ENCODE assay signal across 14 mouse cellular contexts in genomic region chr19:24528910-24529561, GRCm38 (mm10). TPM values are rescaled to one million over a fixed set of nuclear protein-coding genes. Genes with fewer than 3 reads are reported as not detected.
DNase-seq lines count a peak whose midpoint lies in the region; ATAC-seq and TF ChIP-seq lines count a peak whose summit lies in the region.
"Had no signal": no experiment of that assay in that cellular context is flagged by ENCODE, and none has a peak within 500 bp of the region (broad histone marks: within the 10 kb centered on the region; RNA-seq: fewer than 3 reads in every experiment).

No protein-coding gene starts in this region.

- no peaks in the 10 kb centered on the region for H3K27me3 ChIP-seq in liver, embryonic 16.5 days (ENCODE audit: control insufficient read depth, insufficient read depth, low read depth, low read length)
- no peaks in the 10 kb centered on the region for H3K27me3 ChIP-seq in hindbrain, embryonic 14.5 days (ENCODE audit: control insufficient read depth, insufficient read depth, low read length)
- H3K27me3 ChIP-seq: forebrain, embryonic 12.5 days had no signal

- H3K36me3 ChIP-seq in liver, embryonic 16.5 days (ENCODE audit: control insufficient read depth, insufficient read depth): no peaks in the 10 kb centered on the region
- H3K36me3 ChIP-seq in hindbrain, embryonic 14.5 days (replicated peaks; ENCODE audit: control insufficient read depth, insufficient read depth): no peaks in the 10 kb centered on the region
- H3K36me3 ChIP-seq: forebrain, embryonic 12.5 days had no signal

- ATAC-seq in granulocyte monocyte progenitor cell, adult 5-6 weeks (replicated peaks; ENCODE audit: poor library complexity, severe bottlenecking): peak; percentile 61
- ATAC-seq in liver, embryonic 16.5 days (ENCODE audit: low read depth): peak; percentile 22
- no peak for ATAC-seq in hindbrain, embryonic 14.5 days (ENCODE audit: low FRiP score)
- ATAC-seq: Patski had no signal

- no peak for TF ChIP-seq POLR2A in lung, adult 2 months (IDR thresholded peaks at IDR 0.05; ENCODE audit: borderline replicate concordance, extremely low read depth, low read depth, low read length)

- 50% methylated on average over 4 of the region's 4 CpGs for WGBS in liver, embryonic 16.5 days (ENCODE audit: insufficient replicate concordance)
- 57% methylated on average over 4 of the region's 4 CpGs for WGBS in lung, adult 2 months
- 93% methylated on average over 4 of the region's 4 CpGs for WGBS in hindbrain, embryonic 14.5 days

- DNase-seq in kidney, adult 9 months: peak; percentile 19
- DNase-seq in kidney, postnatal 14 days: no peak
- DNase-seq in yolk sac, embryonic 10.5 days (ENCODE audit: low spot score): peak; percentile 63
- DNase-seq in urinary bladder, adult 18-20 months (ENCODE audit: low spot score in 2 of 2): no peak
- no peak for DNase-seq in lung, adult 2 months
- no peak for DNase-seq in hindbrain, embryonic 14.5 days (ENCODE audit: low spot score)
- DNase-seq: adrenal gland, postnatal 36 days; cerebellum, adult 18-20 months; left cerebral cortex, postnatal 4 days; lung, postnatal 10 days had no signal

- H3K4me2 ChIP-seq in liver, embryonic 16.5 days (ENCODE audit: low read depth, low read length): no peak overlapping the region
- no peak overlapping the region for H3K4me2 ChIP-seq in hindbrain, embryonic 14.5 days (replicated peaks)
- H3K4me2 ChIP-seq: forebrain, embryonic 12.5 days had no signal

- no peak overlapping the region for H3K4me3 ChIP-seq in liver, embryonic 16.5 days (ENCODE audit: low read depth, low read length)
- no peak overlapping the region for H3K4me3 ChIP-seq in lung, adult 2 months (replicated peaks; ENCODE audit: extremely low read depth, low read depth, low read length)
- no peak overlapping the region for H3K4me3 ChIP-seq in hindbrain, embryonic 14.5 days (replicated peaks; ENCODE audit: low read length)
- H3K4me3 ChIP-seq: forebrain, embryonic 12.5 days had no signal

- H3K4me1 ChIP-seq in liver, embryonic 16.5 days (ENCODE audit: control insufficient read depth, low read depth, low read length): peaks cover 39% of the 10 kb centered on the region
- H3K4me1 ChIP-seq in lung, adult 2 months (ENCODE audit: control insufficient read depth, insufficient read depth, low read length): peaks cover 7% of the 10 kb centered on the region
- H3K4me1 ChIP-seq in hindbrain, embryonic 14.5 days (replicated peaks; ENCODE audit: control insufficient read depth, insufficient read depth, low read length): no peaks in the 10 kb centered on the region
- H3K4me1 ChIP-seq: forebrain, embryonic 12.5 days had no signal

- no peak overlapping the region for H3K9ac ChIP-seq in liver, embryonic 16.5 days (ENCODE audit: low read depth, low read length)
- H3K9ac ChIP-seq in hindbrain, embryonic 14.5 days: no peak overlapping the region
- H3K9ac ChIP-seq: forebrain, embryonic 12.5 days had no signal

- H3K27ac ChIP-seq in liver, embryonic 16.5 days (ENCODE audit: low read length): peak overlapping the region; percentile 74
- H3K27ac ChIP-seq in hindbrain, embryonic 14.5 days: no peak overlapping the region
- H3K27ac ChIP-seq: forebrain, embryonic 12.5 days had no signal

- H3K9me3 ChIP-seq in liver, embryonic 16.5 days (replicated peaks; ENCODE audit: control insufficient read depth, low read length): no peaks in the 10 kb centered on the region
- H3K9me3 ChIP-seq in hindbrain, embryonic 14.5 days (ENCODE audit: control insufficient read depth, low read length): no peaks in the 10 kb centered on the region
- H3K9me3 ChIP-seq: forebrain, embryonic 12.5 days had no signal

- TF ChIP-seq CTCF in lung, adult 2 months (IDR thresholded peaks at IDR 0.05; ENCODE audit: insufficient read depth, low read length): no peak

RNA-seq across cellular contexts. Expression of gene Pip5k1b, which starts 26.6 kb away (rescaled TPM):
- total RNA-seq in granulocyte monocyte progenitor cell, adult 5-6 weeks (2014; fragmentation: Nextera tagmentation): 14.2 and 19.9 TPM in 2 replicates
- total RNA-seq in granulocyte monocyte progenitor cell, adult 5-6 weeks (2017): 7.5 and 9.7 TPM in 2 replicates
- 8.3 and 8.7 TPM in 2 replicates for polyA plus RNA-seq in liver, embryonic 16.5 days (2015; fragmentation: Nextera tagmentation; extraction: Ambion mirVana)
- 7.3 and 8.7 TPM in 2 replicates for polyA plus RNA-seq in lung, adult 2 months (2012; rRNA removed)
- 3.1 and 3.9 TPM in 2 replicates for polyA plus RNA-seq in hindbrain, embryonic 14.5 days (2014; fragmentation: Nextera tagmentation; extraction: Ambion mirVana)

RNA-seq across cellular contexts. Expression of gene Fam122a, which starts 51.9 kb away (rescaled TPM):
- total RNA-seq in granulocyte monocyte progenitor cell, adult 5-6 weeks (2014; fragmentation: Nextera tagmentation): 31.1 and 32.2 TPM in 2 replicates
- 8.2 and 8.8 TPM in 2 replicates for total RNA-seq in granulocyte monocyte progenitor cell, adult 5-6 weeks (2017)
- polyA plus RNA-seq in liver, embryonic 16.5 days (2015; fragmentation: Nextera tagmentation; extraction: Ambion mirVana): 20.3 and 20.5 TPM in 2 replicates
- polyA plus RNA-seq in lung, adult 2 months (2012; rRNA removed): 28.4 and 33.3 TPM in 2 replicates
- polyA plus RNA-seq in hindbrain, embryonic 14.5 days (2014; fragmentation: Nextera tagmentation; extraction: Ambion mirVana): 56.0 and 61.1 TPM in 2 replicates

Comparison
In these comparisons a context has a peak if more than half of its experiments do, and no peak if none do; other contexts are left out.
1. DNase-seq: peak in kidney, adult 9 months (single experiment) and yolk sac, embryonic 10.5 days (single experiment); none in kidney, postnatal 14 days (single experiment), urinary bladder, adult 18-20 months (0 of 2), lung, adult 2 months (single experiment) and hindbrain, embryonic 14.5 days (single experiment).